Mouse (Mus musculus): ENCODE measurements around the gene Thada. TPM values are rescaled to one million over a fixed set of nuclear protein-coding genes. Genes with fewer than 3 reads are reported as not detected.
A peak's percentile ranks its signal among the peaks of the same experiment; 100 is the strongest.

Thada gene
- polyA plus RNA-seq, 1 experiment: 9.4 TPM

- Histone ChIP-seq H3K27me3 (replicated peaks; ENCODE audit: control insufficient read depth, insufficient read depth, low read length) (no peaks in the 10 kb centered on the region), H3K4me1 (ENCODE audit: control insufficient read depth, insufficient read depth, low read length) (peaks cover 4% of the 10 kb centered on the region; the same call in 1 of the 2 replicates), H3K27ac (ENCODE audit: insufficient read depth, low read depth, low read length) (no peak overlapping the region), H3K4me3 (ENCODE audit: insufficient read depth, low read depth, low read length) (no peak overlapping the region), H3K36me3 (ENCODE audit: control insufficient read depth, insufficient read depth, low read length) (no peaks in the 10 kb centered on the region)
- 85% methylated on average over 3 of the region's 3 CpGs for WGBS
- no peak for DNase-seq
- TF ChIP-seq CTCF (conservative IDR thresholded peaks at IDR 0.05; ENCODE audit: insufficient read depth, insufficient read length, low read depth, low read length): no peak
- no peak for TF ChIP-seq POLR2A (IDR thresholded peaks at IDR 0.05; ENCODE audit: low read depth, low read length)
Measured at GRCm38 (mm10) chr17:84508736-84509135, 42.7 kb upstream of the Thada start.

DNA sequence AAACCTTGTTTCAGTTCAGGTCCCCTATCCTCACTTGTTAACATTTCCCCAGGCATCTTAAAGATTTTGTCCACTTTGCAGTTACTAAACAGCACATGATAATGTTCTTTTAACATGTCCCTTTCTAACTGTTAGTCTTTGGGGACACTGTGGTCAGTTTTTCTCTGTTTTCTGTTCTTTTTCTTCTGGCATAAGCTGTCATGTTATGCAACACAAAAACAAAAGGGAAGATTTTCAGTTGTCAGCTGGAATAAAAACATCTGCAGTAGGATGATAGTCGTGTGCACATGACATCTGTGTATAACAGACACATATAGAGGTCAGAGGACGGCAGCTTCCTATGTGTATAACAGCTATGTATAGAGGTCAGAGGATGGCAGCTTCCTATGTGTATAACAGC lies 39.9 kb upstream of the Thada start:
- no peak overlapping the region for H3K27ac ChIP-seq (ENCODE audit: insufficient read depth, low read depth, low read length)

GRCm38 (mm10) chr17:84502341-84502740 lies 36.3 kb upstream of the Thada start:
- no peaks in the 10 kb centered on the region for H3K27me3 ChIP-seq (replicated peaks; ENCODE audit: control insufficient read depth, insufficient read depth, low read length)
- no peaks in the 10 kb centered on the region; the same call in 1 of the 2 replicates for H3K4me1 ChIP-seq (ENCODE audit: control insufficient read depth, insufficient read depth, low read length)
- TF ChIP-seq POLR2A (IDR thresholded peaks at IDR 0.05; ENCODE audit: low read depth, low read length): no peak
- TF ChIP-seq CTCF (conservative IDR thresholded peaks at IDR 0.05; ENCODE audit: insufficient read depth, insufficient read length, low read depth, low read length): no peak
- 76% methylated on average over 3 of the region's 3 CpGs for WGBS
- no peak overlapping the region for H3K27ac ChIP-seq (ENCODE audit: insufficient read depth, low read depth, low read length)
- no peak for DNase-seq
- no peak overlapping the region for H3K4me3 ChIP-seq (ENCODE audit: insufficient read depth, low read depth, low read length)
- no peaks in the 10 kb centered on the region for H3K36me3 ChIP-seq (ENCODE audit: control insufficient read depth, insufficient read depth, low read length)

More for the DNA sequence above, 39.9 kb upstream of the Thada start:
- no peak for DNase-seq
- Histone ChIP-seq H3K4me1 (ENCODE audit: control insufficient read depth, insufficient read depth, low read length) (no peaks in the 10 kb centered on the region), H3K27me3 (replicated peaks; ENCODE audit: control insufficient read depth, insufficient read depth, low read length) (no peaks in the 10 kb centered on the region), H3K4me3 (ENCODE audit: insufficient read depth, low read depth, low read length) (no peak overlapping the region), H3K36me3 (ENCODE audit: control insufficient read depth, insufficient read depth, low read length) (no peaks in the 10 kb centered on the region)
- TF ChIP-seq CTCF (conservative IDR thresholded peaks at IDR 0.05; ENCODE audit: insufficient read depth, insufficient read length, low read depth, low read length) (no peak), POLR2A (IDR thresholded peaks at IDR 0.05; ENCODE audit: low read depth, low read length) (no peak)
- 66% methylated on average over 2 of the region's 2 CpGs for WGBS

DNA sequence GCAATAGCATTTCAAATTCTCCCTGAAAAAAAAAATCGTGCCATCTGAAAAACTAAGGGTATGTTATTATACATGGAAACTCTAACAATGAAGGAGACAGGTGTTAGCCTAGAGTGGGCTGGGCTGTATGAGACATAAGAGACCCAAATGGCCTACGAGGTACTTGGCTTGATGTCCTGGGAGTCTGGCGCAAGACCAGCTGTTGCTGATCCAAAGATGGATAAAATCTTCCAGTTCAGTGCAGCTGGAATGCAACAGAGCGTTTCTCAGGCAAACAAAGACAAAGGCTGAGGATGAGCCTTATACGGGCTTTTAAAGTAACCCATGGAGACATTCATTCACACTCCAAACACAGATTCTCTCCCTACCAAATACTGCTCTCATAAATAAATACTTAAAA lies 32.6 kb upstream of the Thada start:
- H3K27ac ChIP-seq (ENCODE audit: insufficient read depth, low read depth, low read length): no peak overlapping the region; the same call in 1 of the 2 replicates

GRCm38 (mm10) chr17:84497972-84498604 lies 32.1 kb upstream of the Thada start:
- DNase-seq: no peak
- Histone ChIP-seq H3K4me3 (ENCODE audit: insufficient read depth, low read depth, low read length) (no peak overlapping the region), H3K4me1 (ENCODE audit: control insufficient read depth, insufficient read depth, low read length) (no peaks in the 10 kb centered on the region; the same call in 1 of the 2 replicates), H3K27ac (ENCODE audit: insufficient read depth, low read depth, low read length) (no peak overlapping the region; the same call in 1 of the 2 replicates), H3K27me3 (replicated peaks; ENCODE audit: control insufficient read depth, insufficient read depth, low read length) (no peaks in the 10 kb centered on the region), H3K36me3 (ENCODE audit: control insufficient read depth, insufficient read depth, low read length) (no peaks in the 10 kb centered on the region)
- TF ChIP-seq CTCF (conservative IDR thresholded peaks at IDR 0.05; ENCODE audit: insufficient read depth, insufficient read length, low read depth, low read length): no peak
- TF ChIP-seq POLR2A (IDR thresholded peaks at IDR 0.05; ENCODE audit: low read depth, low read length): no peak
- WGBS: 77% methylated on average over 3 of the region's 3 CpGs

More for the DNA sequence above, 32.6 kb upstream of the Thada start:
- no peaks in the 10 kb centered on the region for H3K36me3 ChIP-seq (ENCODE audit: control insufficient read depth, insufficient read depth, low read length)
- no peaks in the 10 kb centered on the region; the same call in 1 of the 2 replicates for H3K4me1 ChIP-seq (ENCODE audit: control insufficient read depth, insufficient read depth, low read length)
- WGBS: 49% methylated on average over 5 of the region's 5 CpGs
- peak; percentile 29 for DNase-seq
- H3K27me3 ChIP-seq (replicated peaks; ENCODE audit: control insufficient read depth, insufficient read depth, low read length): no peaks in the 10 kb centered on the region
- TF ChIP-seq POLR2A (IDR thresholded peaks at IDR 0.05; ENCODE audit: low read depth, low read length) (no peak), CTCF (conservative IDR thresholded peaks at IDR 0.05; ENCODE audit: insufficient read depth, insufficient read length, low read depth, low read length) (no peak)
- no peak overlapping the region for H3K4me3 ChIP-seq (ENCODE audit: insufficient read depth, low read depth, low read length)

DNA sequence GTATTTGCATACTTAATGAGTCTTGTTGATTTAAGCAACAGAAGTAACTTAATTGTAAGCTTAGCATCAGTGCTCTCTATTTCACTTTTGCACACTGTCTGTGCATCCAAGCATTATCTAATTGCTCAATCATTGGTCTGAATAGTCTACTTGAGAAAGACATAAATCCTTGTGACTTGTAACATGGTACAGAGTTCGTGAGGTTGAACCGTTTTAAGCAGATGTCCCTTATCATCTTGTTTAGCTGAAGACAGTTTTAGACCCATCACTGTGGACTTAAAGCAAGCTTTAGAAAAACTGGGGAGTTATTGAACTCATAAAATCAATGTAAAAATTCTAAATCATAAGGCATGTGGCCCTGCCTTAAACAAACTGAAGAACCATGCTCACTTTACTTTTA lies 31.6 kb upstream of the Thada start:
- Histone ChIP-seq H3K36me3 (ENCODE audit: control insufficient read depth, insufficient read depth, low read length) (no peaks in the 10 kb centered on the region), H3K27me3 (replicated peaks; ENCODE audit: control insufficient read depth, insufficient read depth, low read length) (no peaks in the 10 kb centered on the region), H3K4me3 (ENCODE audit: insufficient read depth, low read depth, low read length) (no peak overlapping the region), H3K27ac (ENCODE audit: insufficient read depth, low read depth, low read length) (no peak overlapping the region), H3K4me1 (ENCODE audit: control insufficient read depth, insufficient read depth, low read length) (no peaks in the 10 kb centered on the region; the same call in 1 of the 2 replicates)
- no peak for DNase-seq
- TF ChIP-seq CTCF (conservative IDR thresholded peaks at IDR 0.05; ENCODE audit: insufficient read depth, insufficient read length, low read depth, low read length): no peak
- no peak for TF ChIP-seq POLR2A (IDR thresholded peaks at IDR 0.05; ENCODE audit: low read depth, low read length)
- 70% methylated on average over 2 of the region's 2 CpGs for WGBS

GRCm38 (mm10) chr17:84497026-84497425 lies 31.0 kb upstream of the Thada start:
- H3K27ac ChIP-seq (ENCODE audit: insufficient read depth, low read depth, low read length): no peak overlapping the region
- 84% methylated on average over 5 of the region's 5 CpGs for WGBS
- no peak for DNase-seq
- H3K36me3 ChIP-seq (ENCODE audit: control insufficient read depth, insufficient read depth, low read length): no peaks in the 10 kb centered on the region
- H3K27me3 ChIP-seq (replicated peaks; ENCODE audit: control insufficient read depth, insufficient read depth, low read length): no peaks in the 10 kb centered on the region
- no peak overlapping the region for H3K4me3 ChIP-seq (ENCODE audit: insufficient read depth, low read depth, low read length)
- no peaks in the 10 kb centered on the region; the same call in 1 of the 2 replicates for H3K4me1 ChIP-seq (ENCODE audit: control insufficient read depth, insufficient read depth, low read length)
- TF ChIP-seq POLR2A (IDR thresholded peaks at IDR 0.05; ENCODE audit: low read depth, low read length) (no peak), CTCF (conservative IDR thresholded peaks at IDR 0.05; ENCODE audit: insufficient read depth, insufficient read length, low read depth, low read length) (no peak)
